Mouse (Mus musculus) kidney, embryonic 16.5 days (tissue): ENCODE measurements around the gene Ech1. TPM values are rescaled to one million over a fixed set of nuclear protein-coding genes. Genes with fewer than 3 reads are reported as not detected.

Source experiments
- ATAC-seq: fragments of 200-750 bp; cut with Nextera tagmentation; 2 replicates; pipeline ENCODE4 v1.8.0; 2017; ENCODE audit warnings: moderate TSS enrichment; ENCODE audit not compliant: low FRiP score, low TSS enrichment
- H3K27ac ChIP-seq: fragments of 300-500 bp; sonication (generic); 2 replicates; pipeline ENCODE4 v1.5.1; 2014; ENCODE audit warnings: low read length
- H3K27me3 ChIP-seq: fragments of 300-500 bp; sonication (generic); 2 replicates; pipeline ENCODE4 v1.6.1; 2014; ENCODE audit warnings: low read length, control low read depth, mixed read lengths; ENCODE audit not compliant: insufficient read depth
- H3K36me3 ChIP-seq: fragments of 300-500 bp; sonication (generic); 2 replicates; pipeline ENCODE4 v1.6.1; 2014; ENCODE audit warnings: low read length, control low read depth, mixed read lengths; ENCODE audit not compliant: insufficient read depth
- H3K4me1 ChIP-seq: fragments of 300-500 bp; sonication (generic); 2 replicates; pipeline ENCODE4 v1.6.1; 2014; ENCODE audit warnings: low read length, control low read depth, mixed read lengths; ENCODE audit not compliant: insufficient read depth
- H3K4me2 ChIP-seq: fragments of 300-500 bp; sonication (generic); replicated peaks from 2 replicates; pipeline ENCODE4 v1.6.1; 2014; ENCODE audit warnings: low read depth, low read length
- H3K4me3 ChIP-seq: fragments of 300-500 bp; sonication (generic); 2 replicates; pipeline ENCODE4 v1.5.1; 2014; ENCODE audit warnings: mild to moderate bottlenecking, low read length
- H3K9ac ChIP-seq: fragments of 300-500 bp; sonication (generic); replicated peaks from 2 replicates; pipeline ENCODE4 v1.6.1; 2014; ENCODE audit warnings: low read length
- H3K9me3 ChIP-seq: fragments of 300-500 bp; sonication (generic); 2 replicates; pipeline ENCODE4 v1.6.1; 2016; ENCODE audit warnings: low read length, control low read depth
- WGBS: fragments of 180-500 bp; shearing (Covaris S2); extraction: QIAGEN DNeasy Blood & Tissue Kit; methylation state at CpG from one replicate; pipeline ENCODE4 v1.1.7; 2014; 5-methylcytosine and 5-hydroxymethylcytosine counted together
- polyA plus RNA-seq: library from polyadenylated mRNA; unstranded; fragments of >200 nt; fragmentation: Nextera tagmentation; extraction: Ambion mirVana; gene quantifications from 2 replicates; pipeline ENCODE4 v1.2.1, GENCODE M21; 2015

The Ech1 gene
- polyA plus RNA-seq, 1 experiment from 2014 or later = 214 TPM

GRCm38 (mm10) chr7:28836936-28837335 lies 11.9 kb downstream of the Ech1 start:
- Histone ChIP-seq H3K4me2 (no peak overlapping the region), H3K27ac (no peak overlapping the region)
- ATAC-seq = no peak

GRCm38 (mm10) chr7:28838331-28838730 lies 13.3 kb downstream of the Ech1 start:
- no peak for ATAC-seq
- H3K4me2 ChIP-seq = no peak overlapping the region
- 0 out of 2 replicates have a peak, but pooled peaks cover 2% of the 10 kb centered on the region for H3K9me3 ChIP-seq
- H3K27me3 ChIP-seq = no peaks in the 10 kb centered on the region
- H3K9ac ChIP-seq = no peak overlapping the region
- H3K4me3 ChIP-seq = no peak overlapping the region
- H3K27ac ChIP-seq = no peak overlapping the region
- H3K36me3 ChIP-seq = no peaks in the 10 kb centered on the region
- H3K4me1 ChIP-seq = no peaks in the 10 kb centered on the region
- 66% methylated on average over 9 of the region's 9 CpGs for whole genome bisulfite sequencing

More at GRCm38 (mm10) chr7:28836936-28837335, 11.9 kb downstream of the Ech1 start:
- H3K4me3 ChIP-seq = no peak overlapping the region
- no peaks in the 10 kb centered on the region for H3K36me3 ChIP-seq
- WGBS = 80% methylated on average over 5 of the region's 5 CpGs
- no peaks in the 10 kb centered on the region for H3K27me3 ChIP-seq
- H3K9me3 ChIP-seq = no peaks in the 10 kb centered on the region
- H3K9ac ChIP-seq = no peak overlapping the region
- no peaks in the 10 kb centered on the region for H3K4me1 ChIP-seq

DNA sequence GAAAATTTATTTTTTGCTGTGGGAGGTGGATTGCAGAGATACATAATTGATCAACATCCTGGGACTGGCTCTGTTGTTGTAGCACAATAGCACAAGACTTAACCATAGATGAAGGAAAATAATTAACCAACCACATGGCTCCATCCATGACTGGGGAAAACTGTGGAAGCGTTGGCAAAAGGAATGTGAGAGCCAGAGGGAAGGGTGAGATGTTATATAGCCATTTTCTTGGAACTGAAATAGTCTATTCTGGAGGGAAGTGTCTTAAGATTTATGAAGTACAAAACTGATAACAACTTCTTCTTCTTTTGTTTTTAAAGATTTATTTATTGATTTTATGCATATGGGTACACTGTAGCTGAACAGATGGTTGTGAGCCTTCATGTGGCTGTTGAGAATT lies 22.3 kb downstream of the Ech1 start:
- no peak overlapping the region for H3K4me2 ChIP-seq
- H3K36me3 ChIP-seq = no peaks in the 10 kb centered on the region
- no peaks in the 10 kb centered on the region for H3K27me3 ChIP-seq
- H3K4me1 ChIP-seq = peaks cover 4% of the 10 kb centered on the region; the same call in 1 of the 2 replicates
- no peak overlapping the region for H3K4me3 ChIP-seq
- ATAC-seq = no peak
- H3K9ac ChIP-seq = no peak overlapping the region
- WGBS = 53% methylated on average over 1 of the region's 1 CpGs
- peaks cover 2% of the 10 kb centered on the region; the same call in 1 of the 2 replicates for H3K9me3 ChIP-seq
- no peak overlapping the region for H3K27ac ChIP-seq

DNA sequence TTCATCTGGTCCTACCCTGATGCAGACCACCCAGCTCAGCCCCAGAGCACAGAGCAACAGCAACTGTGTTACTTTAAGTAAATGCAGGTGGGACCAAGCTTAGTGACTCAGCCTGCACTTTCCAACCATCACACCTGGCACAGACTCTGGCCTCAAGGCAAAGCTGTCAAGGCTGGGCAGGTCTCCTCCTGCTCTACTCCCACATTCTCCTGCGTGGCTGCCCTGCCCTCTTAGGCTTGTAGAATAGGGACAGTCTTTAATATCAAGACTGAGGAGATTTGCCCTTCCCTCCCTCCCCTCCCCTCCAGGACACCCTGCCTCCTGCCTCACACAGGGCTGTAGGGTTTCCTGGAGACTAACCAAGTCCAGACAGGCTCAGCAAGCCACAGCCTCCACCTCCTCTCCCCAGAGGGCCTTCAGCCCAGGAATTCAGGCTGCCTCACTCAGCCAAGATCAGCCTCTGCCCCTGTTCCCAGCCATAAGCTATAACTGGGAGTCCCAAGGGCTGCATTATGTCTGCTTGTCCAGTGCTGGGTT lies 24.8 kb downstream of the Ech1 start:
- peaks cover 4% of the 10 kb centered on the region; the same call in 1 of the 2 replicates for H3K4me1 ChIP-seq
- peak; percentile 69; the same call in 1 of the 2 replicates for ATAC-seq
- no peak overlapping the region for H3K4me2 ChIP-seq
- H3K27ac ChIP-seq = no peak overlapping the region; the same call in 1 of the 2 replicates
- no peaks in the 10 kb centered on the region for H3K36me3 ChIP-seq
- 19% methylated on average over 1 of the region's 1 CpGs for WGBS
- no peak overlapping the region for H3K4me3 ChIP-seq
- no peaks in the 10 kb centered on the region for H3K9me3 ChIP-seq
- no peaks in the 10 kb centered on the region for H3K27me3 ChIP-seq
- H3K9ac ChIP-seq = no peak overlapping the region

- Histone ChIP-seq H3K27me3 (no peaks in the 10 kb centered on the region), H3K9ac (no peak overlapping the region), H3K27ac (no peak overlapping the region), H3K4me2 (no peak overlapping the region), H3K4me3 (no peak overlapping the region), H3K9me3 (no peaks in the 10 kb centered on the region), H3K4me1 (peaks cover 4% of the 10 kb centered on the region; the same call in 1 of the 2 replicates), H3K36me3 (no peaks in the 10 kb centered on the region)
- WGBS = 69% methylated on average over 4 of the region's 4 CpGs
- no peak for ATAC-seq
Measured at GRCm38 (mm10) chr7:28850642-28851041, 25.6 kb downstream of the Ech1 start.

DNA sequence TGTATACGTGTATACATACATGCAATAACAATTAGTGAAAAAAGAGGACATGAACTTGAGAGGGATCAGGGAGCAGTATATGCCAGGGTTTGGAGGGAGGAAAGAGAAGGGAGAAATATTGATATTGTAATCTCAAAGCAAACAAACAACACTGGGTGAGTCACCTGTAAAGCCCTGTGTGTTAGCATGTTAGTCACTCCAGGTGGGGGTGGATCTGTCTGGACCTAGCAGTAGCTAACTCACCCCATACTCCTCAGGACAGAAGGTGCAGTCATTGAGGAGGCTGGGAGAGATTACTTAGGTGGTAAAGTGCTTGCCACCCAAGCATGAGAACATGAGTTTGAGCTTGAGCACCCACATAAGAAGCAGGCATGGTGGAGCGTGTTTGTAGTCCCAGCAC lies 34.9 kb downstream of the Ech1 start:
- H3K27ac ChIP-seq = no peak overlapping the region
- no peak for ATAC-seq
- no peak overlapping the region for H3K4me2 ChIP-seq
- H3K36me3 ChIP-seq = no peaks in the 10 kb centered on the region
- H3K9me3 ChIP-seq = peaks cover 5% of the 10 kb centered on the region; the same call in 1 of the 2 replicates
- H3K4me3 ChIP-seq = no peak overlapping the region
- H3K27me3 ChIP-seq = no peaks in the 10 kb centered on the region
- 85% methylated on average over 2 of the region's 2 CpGs for WGBS
- H3K9ac ChIP-seq = no peak overlapping the region
- peaks cover 10% of the 10 kb centered on the region; the same call in 1 of the 2 replicates for H3K4me1 ChIP-seq

- H3K4me3 ChIP-seq = no peak overlapping the region
- H3K9me3 ChIP-seq = peaks cover 5% of the 10 kb centered on the region; the same call in 1 of the 2 replicates
- no peak overlapping the region for H3K9ac ChIP-seq
- H3K4me1 ChIP-seq = peaks cover 10% of the 10 kb centered on the region; the same call in 1 of the 2 replicates
- H3K27ac ChIP-seq = no peak overlapping the region
- ATAC-seq = no peak
- no peaks in the 10 kb centered on the region for H3K27me3 ChIP-seq
- WGBS = 89% methylated on average over 6 of the region's 6 CpGs
- no peaks in the 10 kb centered on the region for H3K36me3 ChIP-seq
- H3K4me2 ChIP-seq = no peak overlapping the region
Measured at GRCm38 (mm10) chr7:28860898-28861297, 35.9 kb downstream of the Ech1 start.

DNA sequence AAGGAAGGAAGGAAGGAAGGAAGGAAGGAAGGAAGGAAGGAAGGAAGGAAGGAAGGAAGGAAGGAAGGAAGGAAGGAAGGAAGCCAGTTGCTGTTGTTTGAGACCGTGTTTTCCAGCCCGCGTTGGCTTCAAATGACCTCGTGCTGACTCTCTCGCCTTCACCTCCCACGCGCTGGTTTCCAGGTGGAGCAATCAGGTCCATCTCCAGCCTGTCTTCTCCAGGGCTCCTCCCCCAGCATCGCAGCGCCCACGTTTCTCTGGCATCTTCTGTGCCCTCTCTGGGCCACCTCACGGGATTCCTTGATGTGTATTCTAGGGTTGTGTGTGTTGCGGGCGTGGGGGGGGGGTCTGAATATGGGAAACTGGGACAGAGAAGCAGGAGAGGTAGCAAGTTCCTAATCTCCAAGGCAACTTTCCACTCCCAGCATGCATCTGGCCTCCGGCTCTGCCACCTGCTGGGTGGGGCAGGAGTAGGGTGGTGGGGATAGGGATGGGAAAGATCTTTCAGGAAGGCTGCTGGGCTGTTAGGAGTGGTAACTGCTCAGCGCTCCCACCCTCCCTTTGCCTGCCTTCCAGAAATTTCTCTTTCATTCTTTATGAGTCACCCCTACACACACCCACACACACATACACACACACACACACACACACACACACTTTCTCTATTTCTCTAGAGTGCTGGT lies 37.9 kb downstream of the Ech1 start:
- Histone ChIP-seq H3K4me3 (no peak overlapping the region), H3K36me3 (no peaks in the 10 kb centered on the region), H3K9me3 (peaks cover 5% of the 10 kb centered on the region; the same call in 1 of the 2 replicates), H3K27me3 (no peaks in the 10 kb centered on the region), H3K4me1 (peaks cover 10% of the 10 kb centered on the region; the same call in 1 of the 2 replicates), H3K4me2 (no peak overlapping the region), H3K9ac (no peak overlapping the region), H3K27ac (no peak overlapping the region)
- WGBS = 60% methylated on average over 15 of the region's 15 CpGs
- no peak for ATAC-seq

- Histone ChIP-seq H3K4me1 (peaks cover 10% of the 10 kb centered on the region; the same call in 1 of the 2 replicates), H3K4me2 (no peak within 1 kb of the TSS; the same call in 1 of the 2 replicates), H3K4me3 (no peak within 1 kb of the TSS), H3K36me3 (no peaks in the 10 kb centered on the region), H3K9me3 (peaks cover 5% of the 10 kb centered on the region; the same call in 1 of the 2 replicates), H3K27me3 (no peaks in the 10 kb centered on the region), H3K9ac (0 out of 2 replicates have a peak within 1 kb of the TSS, but pooled peaks have one; percentile 22), H3K27ac (no peak within 1 kb of the TSS)
- 75% methylated on average over 6 of the region's 6 CpGs for WGBS
- no peak for ATAC-seq
Measured at GRCm38 (mm10) chr7:28863540-28863939, 38.5 kb downstream of the Ech1 start, which contains the start of gene Lgals7. Gene Lgals7 (plus strand): TSS chr7:28863853.
